Mouse (Mus musculus) kidney, postnatal 14 days (tissue): ENCODE measurements around the gene Dnajb4.
"Not testable (repeated sequence)": the region's sequence is repeated elsewhere in the genome, so short reads cannot be mapped to it uniquely, and the experiment has no call there.

Source experiments
- DNase-seq: peaks from one replicate; pipeline ENCODE4 v3.0.0; 2022; ENCODE audit warnings: mixed read lengths

Gene Dnajb4

DNA sequence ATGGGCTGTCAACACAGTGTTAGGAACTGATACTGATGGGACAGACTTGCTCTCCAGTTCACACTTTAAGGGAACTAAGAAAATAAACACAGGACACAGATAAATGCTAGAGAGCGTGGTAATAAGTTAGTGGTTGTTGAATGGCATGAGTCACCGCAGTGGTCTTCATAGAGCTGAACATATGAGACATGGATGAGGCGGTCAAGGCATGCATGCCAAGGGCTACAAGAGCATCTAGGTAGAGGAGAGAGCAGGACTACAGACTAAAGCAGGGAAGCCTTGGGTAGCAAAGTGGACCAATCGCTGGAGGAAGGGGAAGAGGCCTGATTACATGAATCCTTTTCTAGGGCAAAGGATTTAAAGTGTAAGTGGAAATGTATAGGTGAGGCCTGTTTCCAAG is 2.9 kb downstream of the Dnajb4 start:
- DNase-seq: no peak

- no peak for DNase-seq
These were observed 5.5 kb downstream of the Dnajb4 start for GRCm38 (mm10) chr3:152204577-152204976.

- DNase-seq: no peak
These were observed 6.1 kb downstream of the Dnajb4 start for GRCm38 (mm10) chr3:152203996-152204395.

- no peak for DNase-seq
These were observed 6.7 kb downstream of the Dnajb4 start for GRCm38 (mm10) chr3:152203411-152203810.

DNA sequence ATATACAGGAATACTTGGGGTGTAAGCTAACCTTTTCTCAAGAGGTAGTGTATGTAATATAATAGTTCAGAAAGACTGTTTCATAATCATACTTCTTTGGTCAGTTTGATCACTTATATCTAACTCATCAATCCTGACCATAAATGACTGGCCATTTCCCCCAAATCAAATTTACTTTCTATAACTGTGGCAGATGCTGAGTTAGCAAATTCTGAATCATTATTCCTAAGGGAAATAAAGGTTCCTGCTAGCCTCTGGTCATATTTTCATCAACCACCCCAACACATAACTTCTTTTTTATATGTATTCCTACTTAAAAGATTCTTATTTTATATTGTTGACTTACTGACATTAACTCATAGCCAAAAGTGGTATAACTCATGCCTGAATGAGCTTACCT is 7.2 kb downstream of the Dnajb4 start:
- no peak for DNase-seq

GRCm38 (mm10) chr3:152201651-152202050 is 8.5 kb downstream of the Dnajb4 start:
- no peak for DNase-seq

- no peak for DNase-seq
These were observed 8.9 kb downstream of the Dnajb4 start for GRCm38 (mm10) chr3:152201181-152201580.

GRCm38 (mm10) chr3:152199125-152199524 is 11.0 kb downstream of the Dnajb4 start:
- DNase-seq: no peak

- not testable (repeated sequence) for DNase-seq
These were observed 12.9 kb downstream of the Dnajb4 start for GRCm38 (mm10) chr3:152197246-152197645.

DNA sequence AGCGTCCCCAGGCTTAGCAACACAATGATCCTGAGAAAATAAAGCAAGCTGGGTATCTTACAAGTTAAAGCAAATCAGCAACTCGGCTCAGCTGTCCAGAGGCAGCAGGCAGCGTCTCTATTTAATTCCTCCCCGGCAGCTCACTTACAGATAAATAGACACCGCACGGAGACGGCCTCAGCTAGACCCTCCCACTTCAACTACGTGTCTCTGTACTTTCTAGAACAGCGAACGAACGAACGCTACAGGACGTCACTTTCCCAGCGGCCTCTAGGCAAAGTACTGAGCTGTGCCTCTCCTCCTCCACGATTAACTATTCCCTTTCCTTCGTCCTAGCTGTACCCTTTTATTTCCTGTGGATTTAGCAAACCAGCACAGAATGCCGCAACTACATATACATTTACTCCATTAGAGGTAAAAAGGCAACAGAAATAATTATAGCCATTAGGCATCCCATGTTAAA is 16.4 kb downstream of the Dnajb4 start:
- DNase-seq: peak; percentile 91

- no peak for DNase-seq
These were observed 16.9 kb downstream of the Dnajb4 start for GRCm38 (mm10) chr3:152193177-152193576.

GRCm38 (mm10) chr3:152192238-152192931 is 17.7 kb downstream of the Dnajb4 start:
- DNase-seq: peak; percentile 66

GRCm38 (mm10) chr3:152191791-152192237 is 18.3 kb downstream of the Dnajb4 start:
- DNase-seq: peak; percentile 61

- no peak for DNase-seq
These were observed 19.2 kb downstream of the Dnajb4 start for GRCm38 (mm10) chr3:152190679-152191477.

- DNase-seq: peak; percentile 52
These were observed 20.8 kb downstream of the Dnajb4 start for GRCm38 (mm10) chr3:152189306-152189705.

DNA sequence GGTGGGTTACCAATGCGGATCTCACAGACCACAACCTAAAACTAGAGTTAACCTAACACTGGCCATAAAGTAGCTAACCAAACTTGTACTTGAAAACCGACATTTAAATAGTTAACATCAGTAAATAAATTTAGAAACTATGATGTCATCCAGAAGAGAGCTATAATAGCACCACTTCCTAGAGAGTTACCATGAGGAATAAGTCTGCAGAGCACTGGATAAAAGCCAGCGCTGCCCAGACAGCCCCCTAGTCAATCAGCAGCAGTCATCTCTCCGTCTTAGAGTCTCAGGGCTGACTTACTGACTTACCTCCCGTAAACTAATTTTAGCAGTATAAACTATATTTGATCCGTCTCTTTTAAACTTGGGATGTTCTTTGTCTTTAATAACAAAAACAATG is 24.0 kb downstream of the Dnajb4 start:
- no peak for DNase-seq

DNA sequence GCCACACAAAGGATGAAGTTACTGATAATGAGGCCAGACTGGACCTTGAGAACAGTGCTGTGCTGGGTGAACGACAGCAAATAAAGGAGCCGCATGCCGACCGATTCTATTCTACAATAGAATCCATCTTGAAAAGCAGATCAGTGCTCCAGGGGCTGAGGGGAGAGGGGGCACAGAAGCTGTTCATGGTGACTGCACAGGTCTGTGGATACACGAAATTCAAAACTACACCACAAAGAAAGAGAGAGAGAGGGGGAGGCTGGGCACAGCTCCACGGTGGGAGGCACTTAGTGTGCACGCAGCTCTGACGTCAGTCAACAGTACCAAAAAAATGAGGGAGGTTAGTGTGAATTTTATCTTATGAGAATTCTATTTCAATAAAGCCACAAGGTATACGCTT is 26.6 kb downstream of the Dnajb4 start:
- no peak for DNase-seq

DNA sequence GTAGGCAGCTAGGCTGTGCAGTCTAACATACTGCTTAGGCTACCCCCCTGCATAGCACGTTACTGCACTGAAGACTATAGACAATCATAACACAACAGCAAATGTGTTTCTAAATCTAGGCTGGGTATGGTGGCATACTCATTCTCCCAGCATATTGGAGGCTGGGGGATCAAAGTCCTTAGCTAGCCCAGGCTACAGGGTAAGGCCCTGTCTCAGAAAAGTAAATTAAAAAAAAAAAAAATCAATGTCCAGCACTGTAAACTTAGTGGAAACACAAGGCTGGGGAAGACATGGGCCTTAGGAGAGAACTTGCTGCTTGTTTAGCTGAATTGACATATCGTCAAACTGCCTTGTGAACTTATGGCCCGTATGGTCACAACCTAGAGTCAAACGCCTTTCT is 29.5 kb downstream of the Dnajb4 start:
- DNase-seq: no peak

DNA sequence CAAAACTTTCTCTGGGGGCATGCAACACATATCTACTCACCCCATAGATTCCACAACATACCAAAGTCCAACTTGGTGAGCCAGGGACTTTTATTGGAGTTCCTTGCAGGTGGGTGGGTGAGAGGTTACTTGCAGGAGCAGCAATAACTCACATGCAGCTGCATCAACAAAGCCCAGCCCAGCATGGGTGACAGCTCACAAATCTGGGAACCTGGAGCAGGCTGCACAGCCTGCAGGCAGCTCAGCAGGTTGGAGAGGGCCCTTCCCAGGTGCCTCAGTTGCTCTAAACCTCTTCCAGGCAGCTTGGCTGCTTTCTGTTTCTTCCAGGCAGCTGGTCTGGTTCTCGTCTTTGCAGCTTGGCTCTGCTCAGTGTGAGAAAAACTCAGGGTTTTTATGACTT is 30.8 kb downstream of the Dnajb4 start:
- DNase-seq: no peak

- DNase-seq: no peak
These were observed 31.3 kb downstream of the Dnajb4 start for GRCm38 (mm10) chr3:152178816-152179215.

DNA sequence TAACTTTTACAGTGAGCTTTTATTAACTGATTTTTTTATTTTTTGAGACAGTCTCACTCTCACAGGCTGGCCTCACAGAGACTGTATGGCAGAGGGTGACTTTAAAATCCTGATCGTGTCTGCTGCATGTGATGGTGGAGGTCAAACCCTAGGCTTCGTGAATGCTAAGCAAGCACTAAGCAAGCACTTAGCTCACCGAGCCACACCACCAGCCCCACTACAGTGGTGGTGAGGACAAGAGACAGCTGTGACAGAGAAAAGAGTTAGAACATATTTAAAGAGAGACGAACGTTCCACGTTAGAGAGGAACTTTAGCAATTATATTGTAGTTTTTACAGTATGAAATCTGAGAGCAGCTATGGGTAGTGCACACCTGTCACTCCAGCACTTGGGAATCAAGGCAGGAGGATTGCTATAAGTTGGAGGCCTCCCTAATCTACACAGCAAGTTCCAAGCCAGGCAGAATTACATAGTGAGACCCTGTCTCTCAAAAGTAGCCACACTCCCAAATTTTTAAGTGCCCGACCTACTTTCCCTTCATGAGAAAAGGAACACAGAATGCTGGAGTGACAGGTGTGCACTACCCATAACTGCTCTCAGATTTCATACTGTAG is 37.7 kb downstream of the Dnajb4 start:
- DNase-seq: no peak

- DNase-seq: no peak
These were observed 38.2 kb downstream of the Dnajb4 start for GRCm38 (mm10) chr3:152171862-152172261.

DNA sequence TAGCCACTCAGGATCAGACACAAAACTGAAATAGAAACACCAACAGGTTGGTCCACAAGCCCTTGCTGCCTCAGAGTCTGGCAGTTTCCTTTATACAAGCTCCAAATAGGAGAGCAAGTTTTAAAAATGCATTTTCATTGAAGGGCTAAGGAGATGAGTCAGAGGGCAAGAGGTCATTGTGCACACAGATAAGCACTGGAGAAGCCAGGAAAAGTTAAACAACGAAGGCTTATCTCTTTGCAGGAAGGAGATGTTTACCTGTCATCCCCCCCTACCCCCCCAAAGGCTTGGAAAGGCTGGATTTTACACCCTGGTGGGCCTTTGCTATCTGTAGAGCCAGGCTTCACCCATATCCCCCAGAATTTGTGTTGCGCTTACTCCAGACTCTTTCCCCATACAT is 38.9 kb downstream of the Dnajb4 start:
- DNase-seq: no peak

GRCm38 (mm10) chr3:152170407-152170806 is 39.7 kb downstream of the Dnajb4 start:
- DNase-seq: no peak
